Mouse (Mus musculus) lung, postnatal 0 days (tissue): ENCODE measurements at regions not wholly inside any gene's neighbourhood (a gene's known extent, or its start where the extent isn't known, plus 50 kb on each side); places are given as distances from the start of the nearest gene placed in this dataset.

ENCODE experiments used
- CTCF ChIP-seq: IDR thresholded peaks from 2 replicates; pipeline ENCODE4 v1.5.1; 2016; ENCODE audit warnings: antibody characterized with exemption, mild to moderate bottlenecking
- EP300 ChIP-seq: IDR thresholded peaks from 2 replicates; pipeline ENCODE4 v1.6.1; 2016; ENCODE audit warnings: antibody characterized with exemption, mild to moderate bottlenecking, control low read depth

- no peak for TF ChIP-seq CTCF
- TF ChIP-seq EP300, result no peak
Observed at GRCm38 (mm10) chr17:80885706-80886105, 58.7 kb upstream of the Tmem178 start.
